Mouse (Mus musculus): ENCODE data around the gene Tmem240.

DNA sequence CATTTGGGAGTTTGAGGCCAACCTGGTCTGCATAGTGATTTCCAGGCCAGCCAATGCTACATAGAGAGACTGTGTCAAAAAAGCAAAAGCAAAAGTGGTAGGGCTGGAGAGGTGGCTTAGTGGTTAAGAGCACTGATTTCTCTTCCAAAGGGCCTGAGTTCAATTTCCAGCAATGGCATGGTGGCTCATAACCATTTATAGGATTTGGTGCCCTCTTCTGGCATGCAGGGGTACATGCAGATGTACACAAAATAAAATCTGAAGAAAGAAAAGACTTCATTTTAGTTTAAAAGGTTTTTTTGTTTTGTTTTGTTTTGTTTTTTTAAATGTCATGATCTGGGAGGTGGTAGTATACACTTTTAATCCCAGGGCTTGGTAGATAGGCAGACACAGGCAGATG, 34.2 kb upstream of the Tmem240 start:
- TF ChIP-seq POLR2A (IDR thresholded peaks at IDR 0.05; ENCODE audit: insufficient read length, low read depth) (no peak), TCF12 (IDR thresholded peaks at IDR 0.05; ENCODE audit: insufficient read depth, poor library complexity, severe bottlenecking) (no peak), E2F4 (IDR thresholded peaks at IDR 0.05; ENCODE audit: insufficient read depth) (no peak), MAX (IDR thresholded peaks at IDR 0.05; ENCODE audit: low read depth) (no peak), USF1 (IDR thresholded peaks at IDR 0.05; ENCODE audit: low read depth) (no peak), REST (IDR thresholded peaks at IDR 0.05; ENCODE audit: insufficient read depth, insufficient read length) (no peak), POLR2AphosphoS2 (IDR thresholded peaks at IDR 0.05; ENCODE audit: insufficient read length, low read depth) (no peak), TCF3 (IDR thresholded peaks at IDR 0.05; ENCODE audit: insufficient read length, low read depth) (no peak), MYOG (IDR thresholded peaks at IDR 0.05; ENCODE audit: control insufficient read depth in 1 of 3, insufficient read depth in 1 of 3, insufficient read length in 2 of 3, low read depth in 2 of 3) (no peak)
